Mouse (Mus musculus): ENCODE measurements around the gene St3gal2.

DNA sequence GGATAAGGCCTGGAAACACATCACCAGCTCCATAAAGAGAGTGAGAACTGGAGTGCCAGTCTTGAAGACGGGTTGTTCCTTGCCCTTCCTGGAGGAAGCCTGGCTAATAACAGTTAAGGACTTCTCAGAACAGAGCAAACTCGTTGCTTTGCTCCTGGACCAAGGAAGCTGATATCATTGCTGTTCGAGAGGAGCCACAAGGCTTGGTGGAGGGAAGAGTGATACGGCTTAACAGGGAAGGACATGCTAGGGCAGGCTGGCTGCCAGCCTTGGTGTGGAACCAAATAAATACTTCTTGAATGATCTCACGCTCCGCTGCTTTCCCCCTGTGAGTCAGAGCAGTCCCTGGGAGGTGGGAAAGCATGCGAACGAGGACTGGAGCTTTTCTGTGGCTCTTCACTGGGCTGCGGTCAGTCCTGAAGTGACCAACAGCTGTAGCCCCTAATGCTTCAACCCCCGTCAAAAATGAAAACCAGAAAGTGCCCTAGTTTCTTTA, 21.8 kb downstream of the St3gal2 start:
- no peak for TF ChIP-seq CTCF (IDR thresholded peaks at IDR 0.05; ENCODE audit: extremely low read depth, insufficient read depth, low read length)
- no peak for TF ChIP-seq POLR2A (IDR thresholded peaks at IDR 0.05; ENCODE audit: extremely low read depth, insufficient read depth, low read length)

All from cortical plate, adult 2 months (tissue).